Mouse (Mus musculus) liver (tissue): ENCODE data around the gene Nol10.
A peak's percentile ranks its signal among the peaks of the same experiment; 100 is the strongest.
"Not testable (repeated sequence)": the region's sequence is repeated elsewhere in the genome, so short reads cannot be mapped to it uniquely, and the experiment has no call there.

Source experiments
- DNase-seq: peaks from one replicate; pipeline ENCODE4 v3.0.0-alpha.2; 2020; ENCODE audit warnings: mixed read lengths

Nol10 gene

DNA sequence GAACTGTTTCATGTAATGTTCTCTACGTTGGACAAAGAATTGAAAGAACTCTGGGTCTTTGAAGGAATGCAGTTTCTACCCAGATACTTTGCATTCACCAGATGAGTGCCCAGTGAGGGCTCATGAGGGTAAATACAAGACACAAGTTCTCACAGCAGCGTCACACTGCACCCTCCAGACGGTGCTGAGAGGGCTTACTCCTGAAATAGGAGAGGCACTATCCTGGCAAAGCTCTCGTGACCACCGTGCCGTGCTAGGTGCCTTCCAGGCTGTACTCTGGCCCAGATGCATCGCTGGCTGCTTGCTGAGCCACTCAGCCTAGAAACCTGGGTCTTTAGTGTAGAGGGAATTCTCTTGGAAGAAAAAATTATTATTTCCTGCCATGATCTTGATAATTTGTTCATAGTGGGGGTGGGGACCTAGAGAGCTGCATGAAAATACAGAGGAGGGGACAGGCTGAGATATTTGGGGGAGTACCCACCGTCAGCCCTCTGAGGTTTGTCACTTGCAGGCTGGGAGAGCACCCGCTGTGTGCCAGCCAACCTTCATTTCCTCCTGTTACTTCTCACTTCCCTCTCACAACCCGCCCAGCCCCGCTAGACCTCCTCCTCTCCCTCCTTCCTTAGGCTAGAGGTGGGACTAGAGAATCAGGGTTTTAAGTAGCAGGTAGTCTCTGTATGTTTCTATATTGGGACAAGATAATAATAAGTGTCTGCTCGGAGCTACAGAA lies 63.7 kb downstream of the Nol10 start:
- no peak for DNase-seq

DNA sequence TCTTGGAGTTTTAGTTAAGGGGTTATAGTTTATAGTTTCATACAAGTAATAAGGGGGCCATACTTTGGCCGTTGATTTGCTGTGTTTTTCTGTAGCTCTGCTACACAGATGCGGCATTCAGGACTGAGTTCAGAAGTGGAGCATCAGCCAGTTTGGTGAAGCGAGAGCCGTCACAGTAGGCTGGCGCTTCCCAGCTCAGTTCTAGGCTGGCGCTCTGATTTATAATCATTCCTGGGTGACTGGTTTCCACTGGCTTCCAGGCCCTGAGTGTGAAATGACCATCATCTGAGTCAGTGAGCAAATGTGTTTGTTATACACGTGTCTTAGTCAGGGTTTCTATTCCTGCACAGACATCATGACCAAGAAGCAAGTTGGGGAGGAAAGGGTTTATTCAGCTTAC lies 66.5 kb downstream of the Nol10 start:
- DNase-seq: no peak

DNA sequence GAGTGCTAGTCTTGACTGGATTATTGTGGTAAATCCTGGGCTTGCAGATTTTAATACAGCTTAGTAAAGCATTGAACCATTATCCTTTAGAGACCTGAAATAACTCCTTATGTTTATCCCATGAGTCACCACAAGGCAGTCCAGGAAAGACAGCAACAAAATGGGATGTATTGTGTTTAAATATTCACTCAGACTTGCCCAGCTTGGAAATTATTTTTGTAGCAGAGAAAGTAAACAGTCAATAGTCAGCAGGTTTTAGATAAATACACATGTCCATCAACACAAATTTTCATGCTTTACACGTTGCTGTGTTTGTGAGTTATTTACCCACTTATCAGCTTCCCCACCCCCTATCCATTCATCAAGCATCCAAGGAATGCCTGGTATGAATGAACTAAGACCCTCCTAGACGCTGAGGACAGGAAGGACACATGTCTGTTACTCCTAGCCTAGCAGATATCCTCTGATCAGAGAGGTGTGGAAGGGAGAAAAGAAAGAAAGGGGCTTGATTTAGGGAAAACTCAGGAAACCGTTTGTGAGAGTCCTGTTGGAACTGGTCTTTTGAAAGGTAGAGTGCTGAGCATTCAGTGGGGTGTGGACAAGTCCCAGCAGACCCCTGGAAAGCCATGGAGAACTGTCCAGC lies 72.0 kb downstream of the Nol10 start:
- DNase-seq: no peak

DNA sequence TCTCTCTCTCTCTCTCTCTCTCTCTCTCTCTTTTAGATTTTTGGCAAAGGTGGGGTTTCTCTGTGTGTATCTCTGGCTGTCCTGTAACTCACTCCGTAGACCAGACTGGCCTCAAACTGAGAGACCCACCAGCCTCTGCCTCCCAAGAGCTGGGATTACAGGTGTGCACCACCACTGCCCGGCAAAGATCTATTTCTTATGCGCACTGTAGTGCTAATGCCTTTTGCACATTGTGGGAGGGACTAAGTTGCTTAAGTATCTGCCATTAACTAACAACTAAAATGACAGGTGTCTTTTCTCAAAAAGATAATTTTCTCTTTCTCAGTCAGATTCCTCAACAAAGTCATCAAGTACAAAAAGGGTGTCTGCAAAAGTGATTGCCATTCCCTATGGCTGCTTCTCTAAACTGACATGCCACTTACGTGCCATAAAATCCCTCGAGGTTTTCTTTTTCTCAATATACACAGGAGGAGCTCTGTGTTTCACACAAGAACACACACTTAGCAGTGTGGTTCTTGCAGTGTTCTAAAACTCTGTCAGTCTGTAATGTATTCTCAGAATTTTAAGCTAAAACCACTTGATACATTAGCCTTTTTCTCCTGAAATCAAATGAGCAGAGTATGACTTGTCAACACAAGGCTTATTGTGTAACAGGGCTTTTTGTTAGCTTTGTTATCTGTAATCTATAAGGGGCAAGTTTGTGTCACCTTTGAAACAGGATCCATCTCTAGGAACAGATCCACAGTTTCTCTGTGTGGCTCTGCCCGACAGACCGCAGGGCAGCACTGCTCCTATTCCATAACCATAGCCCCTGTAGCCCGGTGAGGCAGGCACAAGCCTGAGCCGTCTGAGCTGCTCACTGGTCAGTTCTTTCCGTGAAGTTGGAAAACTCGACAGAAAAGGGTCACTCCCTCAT lies 77.3 kb downstream of the Nol10 start:
- peak; percentile 16 for DNase-seq

DNA sequence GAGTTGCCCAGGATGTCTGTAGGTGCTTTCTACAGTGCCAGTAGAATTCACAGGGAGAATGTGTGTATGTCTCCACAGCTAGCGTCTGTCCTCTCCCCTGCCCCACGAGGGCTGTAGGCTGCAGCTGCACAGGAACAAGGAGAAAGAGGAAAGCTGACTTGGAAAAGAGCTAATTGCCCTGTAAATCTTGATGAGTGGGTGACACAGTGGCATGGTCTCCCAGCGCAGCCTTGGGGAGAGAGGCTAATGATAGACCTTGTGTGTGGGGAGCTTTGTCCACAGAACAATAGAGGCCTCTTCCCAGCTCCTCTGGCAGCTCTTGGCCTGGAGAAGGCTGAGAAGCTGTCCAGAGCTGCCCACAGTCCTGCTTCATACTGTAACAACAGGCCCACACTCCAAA lies 78.5 kb downstream of the Nol10 start:
- no peak for DNase-seq

DNA sequence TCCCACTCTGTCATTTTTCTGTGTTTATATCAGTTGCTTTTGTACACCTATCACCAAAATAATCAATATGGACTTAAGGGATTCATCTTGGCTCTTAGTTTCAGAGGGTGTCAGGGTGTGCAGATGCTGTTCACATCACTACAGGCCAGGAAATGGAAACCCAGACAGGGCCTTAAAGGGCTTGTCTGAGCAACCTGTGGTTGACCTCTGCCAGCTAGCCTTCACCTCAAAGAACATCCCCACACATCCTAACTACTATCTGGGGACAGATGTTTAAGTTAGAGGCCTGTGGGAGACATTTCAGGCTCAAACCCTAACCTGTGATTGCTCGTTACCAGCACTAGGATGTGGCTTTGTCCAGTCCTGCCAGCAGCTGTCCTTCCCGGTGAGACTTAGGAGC lies 82.3 kb downstream of the Nol10 start:
- DNase-seq: no peak

DNA sequence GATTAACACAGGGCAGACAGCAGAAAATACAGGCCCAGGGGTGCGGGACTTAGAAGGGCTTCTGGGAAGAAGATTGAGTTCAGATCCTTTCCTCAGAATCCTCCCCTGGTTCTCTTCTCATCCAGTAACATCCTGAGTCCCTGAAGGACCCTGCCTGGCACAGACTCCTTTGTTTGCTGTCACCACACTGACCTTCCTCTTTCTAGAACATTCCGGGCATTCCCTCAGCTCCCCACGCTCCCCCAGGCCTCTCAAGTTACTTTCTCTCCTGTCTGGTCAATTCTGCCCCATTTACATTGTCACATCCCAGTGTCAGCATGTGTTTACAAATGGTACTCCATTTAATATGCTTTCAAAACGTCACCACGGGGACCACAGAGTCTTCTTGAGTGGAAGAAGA lies 82.9 kb downstream of the Nol10 start:
- no peak for DNase-seq

DNA sequence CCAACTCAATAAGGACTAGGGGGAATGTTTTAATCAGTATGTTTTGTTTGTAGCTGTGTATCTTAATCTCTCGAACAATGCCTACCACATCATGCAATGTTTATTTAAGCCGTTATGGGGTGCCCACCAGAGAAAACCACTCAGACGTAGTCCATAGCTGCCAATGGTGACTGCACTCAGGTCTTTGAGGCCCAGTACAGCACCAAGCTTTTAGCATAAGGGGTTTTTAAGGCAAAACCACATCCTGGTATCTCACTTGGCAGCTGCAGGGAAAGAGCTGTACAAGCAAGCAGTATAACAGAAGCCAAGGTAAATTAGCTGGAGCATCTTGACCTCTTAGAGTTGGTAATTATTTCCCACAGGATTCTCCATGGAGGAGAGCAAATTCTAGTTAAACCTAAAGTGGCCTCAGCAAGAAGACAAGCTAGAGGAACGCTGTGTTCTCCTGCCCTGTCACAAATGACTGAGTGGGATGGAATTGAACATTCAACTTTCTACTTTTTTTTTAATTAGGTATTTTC lies 83.6 kb downstream of the Nol10 start:
- DNase-seq: no peak

DNA sequence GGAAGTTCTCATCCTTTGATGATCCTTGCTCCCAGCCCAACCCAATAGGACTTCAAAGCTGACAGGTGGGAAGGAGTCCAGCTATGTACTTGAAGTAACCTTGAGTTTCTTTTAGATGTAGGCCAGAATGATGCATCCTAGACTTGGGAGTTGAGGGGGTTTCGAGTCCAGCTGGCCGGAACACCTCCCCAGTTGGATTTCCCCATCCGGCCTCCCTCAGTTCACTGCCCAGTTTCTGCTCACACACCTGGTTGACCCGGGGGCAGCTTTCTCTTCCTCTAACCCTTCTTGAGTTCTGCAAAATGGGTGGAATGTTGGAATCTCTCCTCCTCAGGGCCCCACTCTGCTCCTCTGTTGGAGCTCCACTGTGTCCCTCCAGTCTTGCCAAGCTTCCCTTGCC lies 85.5 kb downstream of the Nol10 start:
- no peak for DNase-seq

DNA sequence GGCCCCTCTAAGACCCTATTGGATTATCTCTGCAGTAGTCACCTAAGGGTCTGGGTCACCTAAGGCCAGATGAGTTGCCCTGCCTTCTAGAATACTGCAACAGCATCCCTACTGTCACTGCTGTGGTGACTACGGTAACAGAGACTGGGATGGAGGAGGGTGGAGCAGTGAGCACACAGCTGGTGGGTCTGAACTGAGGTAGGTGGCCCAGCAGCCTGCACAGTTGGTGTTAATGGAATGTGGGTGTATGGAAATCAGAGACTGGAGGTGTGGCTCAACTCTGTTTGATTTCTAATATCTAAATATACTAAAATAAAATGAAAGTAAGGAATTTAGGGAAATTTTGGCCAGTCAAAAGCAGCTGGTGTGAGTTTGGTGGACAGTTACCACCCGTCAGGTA lies 88.2 kb downstream of the Nol10 start:
- DNase-seq: no peak

DNA sequence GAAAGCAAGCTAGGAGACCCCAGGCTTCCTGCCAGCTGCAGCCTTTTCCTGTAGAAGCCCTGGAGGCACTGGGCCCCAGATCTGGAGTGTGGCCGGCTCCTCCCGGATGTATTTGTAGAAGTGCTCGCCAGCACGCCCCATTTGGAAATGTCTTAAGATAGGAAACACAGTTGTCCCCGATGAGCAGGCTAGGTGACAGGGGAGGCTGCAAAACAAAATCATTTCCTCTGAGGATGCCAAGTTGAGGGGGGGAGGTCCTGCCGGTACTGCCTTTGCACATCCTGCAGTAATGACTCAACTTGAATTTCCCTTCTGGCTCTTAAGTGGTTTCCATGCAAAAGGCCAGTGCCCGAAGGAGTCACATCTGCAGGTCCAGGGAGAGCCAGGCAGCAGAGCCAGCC lies 92.0 kb downstream of the Nol10 start:
- peak; percentile 21 for DNase-seq

DNA sequence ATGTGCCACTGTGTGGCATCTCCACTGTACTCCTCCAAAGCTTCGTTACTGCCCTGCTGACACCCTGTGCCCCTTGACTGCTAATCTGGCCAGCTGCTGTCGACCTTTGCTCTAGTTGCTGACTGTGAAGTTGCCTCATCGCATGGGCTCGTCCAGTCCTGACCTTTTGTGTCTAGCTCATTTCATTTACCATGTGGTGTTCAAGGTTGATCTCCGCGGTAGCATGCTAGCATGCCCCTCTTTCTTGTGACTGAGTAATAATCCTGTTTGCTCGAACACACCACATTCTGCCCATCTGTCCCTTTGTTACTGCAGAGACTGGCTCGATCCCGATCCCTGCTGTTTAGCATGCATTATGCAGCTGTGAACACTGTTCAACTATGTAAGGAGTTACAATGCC lies 93.2 kb downstream of the Nol10 start:
- peak; percentile 47 for DNase-seq

DNA sequence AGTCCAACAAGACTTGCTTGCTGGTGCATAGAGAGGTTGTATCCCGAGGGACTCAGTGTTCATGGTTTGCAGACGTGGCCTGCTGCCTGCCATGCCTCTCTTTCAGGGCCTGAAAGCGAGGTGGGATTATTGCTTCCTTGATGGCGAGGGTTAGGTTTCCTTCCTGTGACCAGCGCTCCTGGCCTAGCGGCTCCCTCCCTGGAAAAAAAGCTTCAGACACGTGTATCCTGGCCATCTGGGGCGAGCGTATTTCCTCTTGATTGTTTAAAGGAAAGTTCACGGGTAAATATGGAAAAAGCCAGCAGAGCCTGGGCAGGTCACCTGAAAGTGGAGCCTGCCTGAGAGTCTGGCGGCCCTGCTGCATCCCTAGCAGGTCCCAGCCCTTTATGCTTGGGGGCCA lies 96.1 kb downstream of the Nol10 start:
- DNase-seq: no peak

DNA sequence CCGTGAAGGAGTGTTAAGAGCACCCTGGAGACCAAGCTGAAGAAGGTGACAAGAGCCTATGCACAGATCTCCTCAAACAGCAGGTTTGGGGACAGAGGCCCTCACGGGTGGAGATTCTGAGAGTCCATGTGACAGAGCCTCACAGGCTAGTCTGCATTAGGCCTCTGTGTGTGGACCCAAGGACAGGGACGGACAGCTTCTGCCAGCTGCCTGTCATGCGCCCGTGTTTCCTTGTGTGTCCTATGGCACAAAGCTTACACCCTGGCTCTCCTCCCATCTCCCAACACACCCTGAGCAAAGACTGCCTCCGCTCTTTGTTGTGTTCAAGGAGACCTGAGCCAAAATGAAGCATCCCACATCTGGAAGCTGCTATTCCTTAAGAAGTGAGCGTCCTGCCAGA lies 97.0 kb downstream of the Nol10 start:
- no peak for DNase-seq

DNA sequence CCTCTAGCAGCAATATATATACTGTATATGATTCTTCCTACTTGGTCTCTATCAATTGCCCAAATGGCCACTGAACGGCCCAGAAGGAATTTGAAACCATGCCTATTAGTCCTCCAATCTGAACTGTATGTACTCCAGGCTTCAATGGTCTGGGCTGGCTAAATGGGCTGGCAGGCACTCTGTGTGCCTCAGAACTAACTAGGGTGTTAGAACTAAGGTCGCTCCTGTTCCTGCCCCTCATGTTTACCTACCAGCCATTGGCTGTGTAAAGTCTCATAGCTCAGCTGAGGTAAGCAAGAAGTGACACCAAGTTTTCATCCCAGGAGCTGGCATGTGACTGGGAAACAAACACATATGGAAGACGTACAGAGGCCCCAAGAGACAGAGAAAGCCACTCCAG lies 100.5 kb downstream of the Nol10 start:
- DNase-seq: no peak

DNA sequence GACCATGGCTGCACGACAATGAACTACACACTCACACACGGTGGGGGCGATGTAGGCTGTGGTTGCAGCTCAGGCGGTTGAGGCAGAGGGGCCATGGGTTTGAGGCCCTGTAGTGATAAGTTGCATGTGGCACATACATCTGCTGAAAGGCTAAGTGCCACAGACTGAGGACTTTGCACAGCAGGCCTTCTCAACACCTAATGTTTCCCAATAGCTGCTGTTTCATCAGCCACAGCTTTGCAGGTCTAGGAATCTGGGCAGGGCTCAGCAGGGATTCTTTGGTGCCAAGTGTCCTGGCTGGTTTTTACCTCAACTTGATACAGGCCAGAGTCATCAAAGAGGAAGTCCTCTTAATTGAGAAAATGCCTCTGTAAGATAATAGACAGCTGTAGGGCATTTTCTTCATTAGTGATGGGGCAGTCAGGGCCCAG lies 101.4 kb downstream of the Nol10 start:
- no peak for DNase-seq

DNA sequence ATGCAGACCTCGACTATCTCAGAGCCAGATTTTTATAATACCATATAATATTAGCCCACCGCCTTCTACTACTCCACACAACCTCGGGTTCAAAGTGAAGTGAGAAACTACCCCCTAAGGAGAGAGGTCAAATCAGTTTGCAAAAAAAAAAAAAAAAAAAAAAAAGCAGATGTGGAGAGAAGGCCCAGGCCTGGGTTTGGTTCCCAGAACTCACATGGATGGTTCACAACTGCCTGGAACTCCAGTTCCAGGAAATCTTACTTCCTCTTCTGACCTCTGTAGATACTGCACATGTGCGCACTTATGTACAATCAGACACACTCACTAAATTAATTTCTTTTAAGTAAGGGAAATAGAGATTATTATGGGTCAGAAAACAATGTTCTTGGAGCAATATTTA lies 102.2 kb downstream of the Nol10 start:
- no peak for DNase-seq

DNA sequence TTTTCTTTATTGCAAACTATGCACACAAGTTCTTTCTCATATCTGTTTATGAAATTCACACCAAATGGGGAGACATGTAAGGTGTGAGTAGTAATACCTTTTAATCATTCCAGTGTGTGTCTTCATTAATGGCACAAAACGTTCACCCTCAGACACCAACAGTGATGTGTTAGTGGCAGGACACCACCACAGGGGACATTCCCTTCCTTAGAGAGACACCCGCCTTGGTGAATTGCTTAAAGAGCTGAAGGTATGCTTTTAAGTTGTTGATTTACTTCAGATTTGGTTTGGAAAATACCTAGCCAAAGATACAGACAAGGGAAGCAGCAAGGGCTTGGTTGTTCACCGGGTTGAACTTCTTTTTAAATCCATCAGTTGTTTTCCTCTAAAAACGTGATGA lies 102.7 kb downstream of the Nol10 start:
- no peak for DNase-seq

DNA sequence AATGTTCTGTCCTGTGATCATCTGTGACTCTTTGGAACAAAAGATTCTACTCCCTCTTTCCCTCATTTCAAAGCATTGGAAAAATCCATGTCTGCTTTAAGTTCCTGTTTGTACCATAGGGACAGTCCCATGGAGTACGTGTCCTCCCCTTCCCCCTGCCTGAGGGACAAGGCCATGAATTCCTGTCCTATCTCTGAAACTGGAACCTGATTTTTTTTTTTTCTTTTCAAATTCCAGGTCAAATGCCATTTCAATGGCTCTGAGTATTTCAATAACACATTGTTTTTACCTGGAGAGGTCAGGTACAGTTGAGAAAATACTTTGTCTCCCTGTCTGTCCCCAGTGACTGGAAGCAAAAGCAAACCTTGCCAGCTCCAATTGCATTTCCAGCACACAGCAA lies 104.0 kb downstream of the Nol10 start:
- no peak for DNase-seq

DNA sequence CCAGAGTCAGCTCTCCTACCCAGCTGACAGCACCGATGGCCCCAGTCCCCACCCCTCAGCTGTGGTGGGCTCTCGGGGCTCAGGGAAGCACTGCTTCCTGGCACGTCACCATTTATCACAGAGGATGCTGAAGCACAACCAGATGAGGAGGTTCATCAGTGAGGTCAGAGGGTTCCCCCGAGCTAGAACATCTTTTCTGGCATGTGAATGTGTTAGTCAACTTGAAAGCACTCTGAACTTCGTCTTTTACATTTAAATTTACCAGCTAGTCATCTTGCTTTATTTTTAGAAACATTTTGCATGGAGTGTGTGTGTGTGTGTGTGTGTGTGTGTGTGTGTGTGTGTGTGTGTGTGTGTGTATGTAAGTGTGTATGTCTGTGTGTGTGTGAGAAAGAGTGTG lies 105.7 kb downstream of the Nol10 start:
- DNase-seq: no peak

DNA sequence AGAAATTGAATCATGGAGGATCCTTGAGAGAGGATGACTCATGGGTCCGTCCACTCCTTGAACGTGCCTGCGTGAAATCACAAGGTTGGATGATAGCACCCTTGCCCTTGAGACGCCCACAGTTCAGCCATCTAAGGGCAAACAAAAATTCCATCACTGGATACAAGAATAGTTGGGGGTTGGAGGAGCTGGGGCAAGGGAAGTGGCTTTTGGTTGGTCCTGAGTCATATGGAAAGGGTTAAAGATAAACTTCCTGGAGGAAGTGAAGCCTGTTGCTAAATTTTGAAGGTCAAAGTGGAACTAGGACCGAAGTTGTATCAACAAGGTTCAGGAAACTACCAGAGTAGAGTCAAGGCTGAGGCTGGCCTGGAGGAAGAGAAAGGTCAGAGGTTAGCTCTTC lies 106.8 kb downstream of the Nol10 start:
- DNase-seq: no peak

DNA sequence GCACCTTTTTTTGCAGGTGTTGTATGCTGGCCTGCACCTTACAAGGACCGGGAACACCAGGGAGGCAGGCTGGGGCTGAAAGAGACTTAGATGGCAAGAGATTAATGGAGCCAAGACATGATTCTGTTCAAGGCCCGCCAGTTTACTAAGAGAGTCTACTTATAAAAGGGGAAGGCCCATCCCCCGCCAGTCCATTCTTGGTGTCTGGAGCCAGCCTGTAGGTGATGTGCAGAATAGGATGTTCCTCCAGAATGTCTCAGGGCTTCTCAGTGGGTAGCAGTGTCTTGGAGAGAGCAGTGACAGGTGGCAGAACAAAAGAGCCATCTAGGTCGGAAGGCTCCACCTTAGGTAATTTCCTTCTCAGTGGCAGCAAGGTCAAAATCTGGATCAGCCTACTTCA lies 111.0 kb downstream of the Nol10 start:
- not testable (repeated sequence) for DNase-seq

DNA sequence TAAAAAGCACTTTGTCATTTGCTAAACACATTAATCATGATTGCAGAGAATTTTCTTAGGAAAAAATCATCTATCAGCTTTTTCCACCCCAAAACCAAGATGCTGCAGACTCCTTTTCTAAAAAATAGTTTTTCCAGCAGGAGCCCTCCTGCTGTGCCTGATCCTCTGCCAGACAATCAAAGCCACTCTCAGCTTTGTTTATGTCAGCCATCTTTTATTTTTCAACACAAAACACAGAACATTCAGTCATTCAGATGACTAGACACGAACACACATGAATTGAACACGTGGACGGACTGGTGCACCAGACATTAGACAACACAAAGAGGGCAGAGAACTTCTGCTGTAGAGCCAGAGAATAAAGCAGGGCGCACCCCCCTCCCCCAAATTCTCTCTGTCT lies 115.4 kb downstream of the Nol10 start:
- no peak for DNase-seq

DNA sequence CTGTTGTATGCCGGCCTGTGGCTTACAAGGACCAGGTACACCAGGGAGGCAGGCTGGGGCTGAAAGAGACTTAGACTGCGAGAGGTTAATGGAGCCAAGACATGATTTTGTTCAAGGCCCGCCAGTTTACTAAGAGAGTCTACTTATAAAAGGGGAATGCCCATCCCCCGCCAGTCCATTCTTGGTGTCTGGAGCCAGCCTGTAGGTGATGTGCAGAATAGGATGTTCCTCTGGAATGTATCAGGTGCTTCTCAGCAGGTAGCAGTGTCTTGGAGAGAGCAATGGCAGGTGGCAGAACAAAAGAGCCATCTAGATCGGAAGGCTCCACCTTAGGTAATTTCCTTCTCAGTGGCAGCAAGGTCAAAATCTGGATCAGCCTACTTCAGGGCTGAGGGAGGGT lies 116.3 kb downstream of the Nol10 start:
- not testable (repeated sequence) for DNase-seq
